Mouse (Mus musculus) embryonic facial prominence, embryonic 14.5 days (tissue): ENCODE data around the gene Cib1. TPM values are rescaled to one million over a fixed set of nuclear protein-coding genes. Genes with fewer than 3 reads are reported as not detected.
A peak's percentile ranks its signal among the peaks of the same experiment; 100 is the strongest.

Source experiments
- ATAC-seq: fragments of 200-750 bp; cut with Nextera tagmentation; 2 replicates; pipeline ENCODE4 v1.8.0; 2017; ENCODE audit warnings: low read depth, moderate number of reproducible peaks, moderate TSS enrichment
- DNase-seq: peaks from one replicate; pipeline ENCODE4 v3.0.0-alpha.2; 2015; ENCODE audit warnings: low spot score
- H3K27ac ChIP-seq: fragments of 300-500 bp; sonication (generic); replicated peaks from 2 replicates; pipeline ENCODE4 v1.5.1; 2014; ENCODE audit warnings: low read depth, mild to moderate bottlenecking, low read length, moderate library complexity
- H3K27me3 ChIP-seq: fragments of 300-500 bp; sonication (generic); replicated peaks from 2 replicates; pipeline ENCODE4 v1.6.1; 2014; ENCODE audit warnings: low read length; ENCODE audit not compliant: control insufficient read depth, insufficient read depth
- H3K36me3 ChIP-seq: fragments of 300-500 bp; sonication (generic); 2 replicates; pipeline ENCODE4 v1.6.1; 2014; ENCODE audit warnings: low read length, mixed read lengths; ENCODE audit not compliant: control insufficient read depth, insufficient read depth
- H3K4me1 ChIP-seq: fragments of 300-500 bp; sonication (generic); 2 replicates; pipeline ENCODE4 v1.6.1; 2014; ENCODE audit warnings: antibody characterized with exemption, low read length; ENCODE audit not compliant: control insufficient read depth, insufficient read depth
- H3K4me2 ChIP-seq: fragments of 300-500 bp; sonication (generic); 2 replicates; pipeline ENCODE4 v1.6.1; 2014; ENCODE audit warnings: low read depth, mild to moderate bottlenecking, low read length, moderate library complexity, mixed read lengths
- H3K4me3 ChIP-seq: fragments of 300-500 bp; sonication (generic); 2 replicates; pipeline ENCODE4 v1.5.1; 2014; ENCODE audit warnings: low read depth, mild to moderate bottlenecking, low read length
- H3K9ac ChIP-seq: fragments of 300-500 bp; sonication (generic); 2 replicates; pipeline ENCODE4 v1.6.1; 2014; ENCODE audit warnings: low read depth, mild to moderate bottlenecking, low read length, moderate library complexity, mixed read lengths
- H3K9me3 ChIP-seq: fragments of 300-500 bp; sonication (generic); 2 replicates; pipeline ENCODE4 v1.6.1; 2016; ENCODE audit warnings: low read length; ENCODE audit not compliant: control insufficient read depth
- WGBS: fragments of 180-500 bp; shearing (Covaris S2); extraction: QIAGEN DNeasy Blood & Tissue Kit; methylation state at CpG from one replicate; pipeline ENCODE4 v1.1.7; 2014; 5-methylcytosine and 5-hydroxymethylcytosine counted together
- polyA plus RNA-seq: library from polyadenylated mRNA; unstranded; fragments of >200 nt; fragmentation: Nextera tagmentation; extraction: Ambion mirVana; gene quantifications from 2 replicates; pipeline ENCODE4 v1.2.1, GENCODE M21; 2014

Cib1 gene
- polyA plus RNA-seq, 1 experiment from 2014 or later = 89.1 TPM

GRCm38 (mm10) chr7:80201888-80202540, 30.6 kb downstream of the Cib1 start:
- 82% methylated on average over 15 of the region's 15 CpGs for WGBS
- DNase-seq (no peak), ATAC-seq (no peak)
- H3K9me3 ChIP-seq = no peaks in the 10 kb centered on the region
- no peak overlapping the region for H3K9ac ChIP-seq
- no peak overlapping the region for H3K4me2 ChIP-seq
- H3K27me3 ChIP-seq = no peaks in the 10 kb centered on the region
- no peaks in the 10 kb centered on the region for H3K36me3 ChIP-seq
- H3K27ac ChIP-seq = no peak overlapping the region
- peaks cover 26% of the 10 kb centered on the region for H3K4me1 ChIP-seq
- H3K4me3 ChIP-seq = no peak overlapping the region

GRCm38 (mm10) chr7:80200963-80201539, 31.6 kb downstream of the Cib1 start:
- no peak overlapping the region for H3K4me3 ChIP-seq
- 0 out of 2 replicates have a peak overlapping the region, but pooled peaks have one; percentile 25 for H3K9ac ChIP-seq
- no peak for ATAC-seq
- H3K27ac ChIP-seq = no peak overlapping the region
- no peaks in the 10 kb centered on the region for H3K9me3 ChIP-seq
- no peaks in the 10 kb centered on the region for H3K36me3 ChIP-seq
- no peak for DNase-seq
- no peaks in the 10 kb centered on the region for H3K27me3 ChIP-seq
- peaks cover 24% of the 10 kb centered on the region for H3K4me1 ChIP-seq
- 84% methylated on average over 5 of the region's 5 CpGs for WGBS
- no peak overlapping the region for H3K4me2 ChIP-seq

DNA sequence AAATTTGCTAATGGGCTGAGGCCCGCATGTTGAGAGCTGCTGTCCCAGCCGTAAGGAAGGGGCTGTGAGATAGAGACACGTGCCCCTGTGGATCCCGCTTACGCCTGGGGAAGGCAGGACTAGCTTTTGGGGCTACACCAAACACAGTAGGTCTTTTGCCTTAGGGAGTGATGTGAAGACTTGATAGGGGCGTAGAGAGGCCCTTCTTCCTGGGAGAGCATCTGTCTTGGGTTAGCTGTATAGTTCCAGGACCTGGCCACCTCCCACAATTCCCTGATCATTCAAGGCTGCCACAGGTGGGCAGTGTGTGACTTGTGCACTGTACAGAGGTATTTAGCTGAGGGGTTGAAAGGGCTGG, 32.0 kb downstream of the Cib1 start:
- no peak overlapping the region for H3K27ac ChIP-seq
- peak overlapping the region; percentile 59; the same call in 1 of the 2 replicates for H3K4me2 ChIP-seq
- ATAC-seq (no peak), DNase-seq (no peak)
- no peak overlapping the region for H3K4me3 ChIP-seq
- WGBS = 84% methylated on average over 6 of the region's 6 CpGs
- no peaks in the 10 kb centered on the region for H3K9me3 ChIP-seq
- 0 out of 2 replicates have a peak overlapping the region, but pooled peaks have one; percentile 88 for H3K9ac ChIP-seq
- peaks cover 24% of the 10 kb centered on the region for H3K4me1 ChIP-seq
- no peaks in the 10 kb centered on the region for H3K27me3 ChIP-seq
- no peaks in the 10 kb centered on the region for H3K36me3 ChIP-seq

DNA sequence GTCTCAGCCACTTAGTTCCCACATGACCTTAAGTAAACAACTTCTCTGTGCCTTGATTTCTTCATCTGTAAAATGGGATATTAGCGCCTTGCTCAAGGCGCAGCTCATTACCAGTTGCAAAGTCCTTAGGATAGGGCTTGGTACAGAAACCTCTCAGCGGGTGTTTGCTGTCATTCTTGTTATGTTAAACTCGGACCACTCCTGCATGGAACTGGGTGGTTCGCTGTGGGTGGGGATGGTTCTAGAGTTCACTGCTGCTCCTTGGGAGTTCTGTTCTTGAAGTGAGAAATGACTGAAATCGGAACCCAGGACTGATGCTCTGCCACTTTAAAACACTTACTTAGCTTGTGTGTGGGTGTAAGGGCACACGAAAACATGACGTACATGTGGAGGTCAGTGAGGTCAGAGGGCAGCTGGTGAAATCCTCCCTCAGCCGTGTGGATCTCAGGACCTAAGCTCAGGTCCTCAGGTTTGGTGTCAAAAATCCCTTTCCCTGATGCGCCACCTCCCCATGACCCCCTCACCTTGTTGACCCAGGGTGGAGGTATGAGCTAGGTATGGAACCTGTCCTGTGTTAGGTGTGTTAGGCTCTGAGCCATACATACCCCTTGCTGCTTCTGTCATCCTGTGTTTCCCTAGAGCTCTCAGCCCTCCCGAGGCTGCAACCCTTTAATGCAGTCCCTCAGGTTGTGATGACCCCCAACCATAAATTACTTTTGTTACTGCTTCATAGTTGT, 32.6 kb downstream of the Cib1 start:
- no peaks in the 10 kb centered on the region for H3K27me3 ChIP-seq
- H3K4me2 ChIP-seq = peak overlapping the region; percentile 59
- DNase-seq (no peak), ATAC-seq (no peak)
- peaks cover 24% of the 10 kb centered on the region for H3K4me1 ChIP-seq
- WGBS = 68% methylated on average over 11 of the region's 11 CpGs
- H3K36me3 ChIP-seq = no peaks in the 10 kb centered on the region
- peak overlapping the region; percentile 79 for H3K4me3 ChIP-seq
- peak overlapping the region; percentile 88 for H3K9ac ChIP-seq
- H3K9me3 ChIP-seq = no peaks in the 10 kb centered on the region
- 0 out of 2 replicates have a peak overlapping the region, but pooled peaks have one; percentile 96 for H3K27ac ChIP-seq

- H3K36me3 ChIP-seq = no peaks in the 10 kb centered on the region
- 25% methylated on average over 6 of the region's 6 CpGs for WGBS
- no peak for ATAC-seq
- H3K4me2 ChIP-seq = peak overlapping the region; percentile 59
- H3K4me3 ChIP-seq = peak overlapping the region; percentile 79
- H3K4me1 ChIP-seq = peaks cover 25% of the 10 kb centered on the region
- H3K27ac ChIP-seq = peak overlapping the region; percentile 96
- H3K27me3 ChIP-seq = no peaks in the 10 kb centered on the region
- no peak for DNase-seq
- peak overlapping the region; percentile 88 for H3K9ac ChIP-seq
- H3K9me3 ChIP-seq = no peaks in the 10 kb centered on the region
Measured at GRCm38 (mm10) chr7:80199286-80199685, 33.3 kb downstream of the Cib1 start.

DNA sequence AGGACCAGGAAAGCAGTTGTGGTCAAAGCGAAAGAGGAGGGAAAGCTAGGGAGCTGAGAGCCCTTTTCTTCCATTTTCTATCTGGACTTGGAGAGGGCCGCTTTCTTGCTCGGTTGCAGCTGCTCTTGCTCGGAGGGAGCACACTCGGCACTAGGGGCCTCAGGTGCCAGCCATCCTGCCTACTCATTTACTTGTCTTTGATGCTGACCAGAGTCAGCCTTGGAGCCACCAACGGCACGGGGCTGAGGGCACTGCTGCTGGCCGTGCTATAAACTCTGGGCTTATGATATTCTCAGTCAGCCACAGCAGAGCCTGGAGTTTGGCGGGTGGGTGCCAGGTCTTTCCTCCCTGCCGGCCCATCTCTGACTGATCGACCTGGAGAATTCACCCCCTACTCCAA, 33.8 kb downstream of the Cib1 start:
- H3K9ac ChIP-seq = peak overlapping the region; percentile 88
- H3K36me3 ChIP-seq = no peaks in the 10 kb centered on the region
- no peak for ATAC-seq
- DNase-seq = no peak
- H3K27ac ChIP-seq = peak overlapping the region; percentile 96
- H3K4me1 ChIP-seq = peaks cover 24% of the 10 kb centered on the region
- peak overlapping the region; percentile 79 for H3K4me3 ChIP-seq
- peak overlapping the region; percentile 59 for H3K4me2 ChIP-seq
- WGBS = under 1% methylated on average over 11 of the region's 11 CpGs
- H3K27me3 ChIP-seq = no peaks in the 10 kb centered on the region
- no peaks in the 10 kb centered on the region for H3K9me3 ChIP-seq

DNA sequence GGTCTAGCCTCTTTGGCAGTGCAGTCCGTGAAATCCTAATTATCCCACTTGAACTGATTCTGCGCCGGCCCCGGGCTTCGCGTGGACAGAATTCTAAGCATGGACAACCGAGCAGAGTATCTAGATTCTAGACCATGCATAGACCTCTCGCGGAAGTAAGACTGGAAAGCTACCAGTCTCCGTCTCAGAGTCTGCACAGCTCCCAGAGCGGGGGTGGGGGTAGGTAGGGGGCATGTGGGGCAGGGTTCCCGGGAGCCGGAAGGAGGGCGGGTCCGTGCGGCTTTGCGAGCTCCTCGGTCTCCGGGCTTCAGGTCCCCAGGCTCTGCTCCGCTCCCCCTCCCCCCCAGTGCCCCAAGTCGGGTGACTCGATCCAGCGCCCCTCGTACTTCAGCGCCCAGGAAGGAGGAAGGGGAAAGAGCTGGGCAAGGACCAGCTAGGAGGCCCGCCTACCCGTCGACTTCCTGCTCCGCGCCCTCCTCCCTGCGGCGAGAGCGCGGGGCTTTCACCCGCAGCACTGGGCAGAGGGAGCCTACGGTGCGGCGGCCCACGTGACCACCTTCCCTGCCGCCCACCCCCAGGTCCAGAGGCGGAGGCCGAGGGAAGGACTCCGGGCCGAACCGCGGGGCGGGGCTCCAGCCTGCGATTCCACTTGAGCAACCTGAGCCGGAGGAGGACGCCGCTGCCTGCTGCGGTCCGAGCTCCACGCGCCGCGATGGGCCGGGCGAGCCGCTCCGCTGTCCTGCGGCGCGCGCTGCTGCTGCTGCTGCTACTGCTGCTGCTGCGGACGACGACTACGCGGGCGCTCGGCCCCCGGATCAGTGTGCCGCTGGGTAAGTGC, 34.5 kb downstream of the Cib1 start:
- Histone ChIP-seq H3K9me3 (no peaks in the 10 kb centered on the region), H3K36me3 (no peaks in the 10 kb centered on the region), H3K9ac (peak overlapping the region; percentile 88), H3K4me2 (peak overlapping the region; percentile 59), H3K4me1 (peaks cover 24% of the 10 kb centered on the region), H3K27me3 (no peaks in the 10 kb centered on the region), H3K27ac (peak overlapping the region; percentile 96), H3K4me3 (peak overlapping the region; percentile 79)
- peak; percentile 94 for ATAC-seq
- under 1% methylated on average over 37 of the region's 74 CpGs for WGBS
- peak; percentile 96 for DNase-seq

DNA sequence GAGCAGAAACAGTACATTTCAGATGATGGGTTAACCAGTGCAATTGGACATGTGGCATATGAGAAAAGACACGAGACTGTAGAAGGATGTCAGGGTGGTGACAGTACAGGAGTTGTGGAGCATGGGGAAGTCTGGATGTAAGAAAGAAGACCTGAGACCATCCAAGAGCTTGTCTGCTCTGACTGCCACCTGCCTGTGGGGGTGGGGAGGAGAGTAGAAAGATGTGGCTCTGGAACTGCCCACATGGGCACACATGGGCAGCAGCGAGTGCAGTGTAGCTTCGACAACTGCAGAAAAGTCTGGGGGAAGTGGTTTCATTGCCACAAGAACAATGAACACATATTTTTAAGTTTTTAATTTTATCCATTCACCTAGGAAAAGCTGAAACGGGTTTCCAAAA, 35.2 kb downstream of the Cib1 start:
- Histone ChIP-seq H3K9ac (peak overlapping the region; percentile 88; the same call in 1 of the 2 replicates), H3K9me3 (no peaks in the 10 kb centered on the region), H3K4me1 (peaks cover 31% of the 10 kb centered on the region), H3K27ac (peak overlapping the region; percentile 96), H3K36me3 (no peaks in the 10 kb centered on the region), H3K4me2 (peak overlapping the region; percentile 59), H3K27me3 (no peaks in the 10 kb centered on the region), H3K4me3 (peak overlapping the region; percentile 79)
- 13% methylated on average over 4 of the region's 4 CpGs for WGBS
- no peak for DNase-seq
- no peak for ATAC-seq
